Mouse (Mus musculus): Measurements from ENCODE around the gene Ywhag. TPM values are rescaled to one million over a fixed set of nuclear protein-coding genes. Genes with fewer than 3 reads are reported as not detected.

The Ywhag gene
- total and polyA plus RNA-seq, 2 experiments from 2014 or later: 286 to 867 TPM

DNA sequence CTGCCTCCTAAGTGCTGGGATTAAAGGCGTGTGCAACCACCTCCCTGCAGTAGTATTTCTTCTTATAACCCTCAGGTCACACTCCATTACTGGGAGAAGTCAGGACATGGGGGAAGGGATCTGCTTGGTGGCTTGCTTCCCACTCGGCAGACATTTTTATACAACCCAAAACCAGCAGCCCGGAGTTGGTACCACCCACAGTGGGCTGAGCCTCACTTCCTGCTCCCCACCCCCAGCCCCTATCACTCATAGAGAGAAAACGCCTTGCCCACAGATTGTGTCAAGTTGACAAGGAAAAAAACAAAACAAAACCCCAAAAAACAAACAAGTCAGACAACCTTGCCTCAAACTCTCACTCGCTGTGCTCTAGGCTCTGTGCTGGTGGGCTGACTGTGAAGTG lies 21.2 kb downstream of the Ywhag start:
- Histone ChIP-seq H3K27ac (ENCODE audit: low read depth, low read length) (no peak overlapping the region), H3K4me3 (ENCODE audit: low read depth, low read length) (no peak overlapping the region), H3K9ac (no peak overlapping the region), H3K36me3 (ENCODE audit: insufficient read depth) (peaks cover 55% of the 10 kb centered on the region), H3K4me1 (ENCODE audit: insufficient read depth) (no peaks in the 10 kb centered on the region), H3K27me3 (ENCODE audit: insufficient read depth, low read length) (no peaks in the 10 kb centered on the region), H3K9me3 (ENCODE audit: low read length) (no peaks in the 10 kb centered on the region), H3K4me2 (ENCODE audit: low read depth) (no peak overlapping the region)
- DNase-seq (no peak), ATAC-seq (no peak)
- WGBS: 83% methylated on average over 5 of the region's 5 CpGs
- no peak for TF ChIP-seq CTCF (IDR thresholded peaks at IDR 0.05; ENCODE audit: low read depth)

GRCm38 (mm10) chr5:135911633-135912220 lies 22.7 kb downstream of the Ywhag start:
- 92% methylated on average over 11 of the region's 11 CpGs for WGBS
- H3K36me3 ChIP-seq (ENCODE audit: insufficient read depth): peaks cover 48% of the 10 kb centered on the region
- no peak overlapping the region for H3K9ac ChIP-seq
- no peaks in the 10 kb centered on the region for H3K9me3 ChIP-seq (ENCODE audit: low read length)
- no peaks in the 10 kb centered on the region for H3K4me1 ChIP-seq (ENCODE audit: insufficient read depth)
- no peak for TF ChIP-seq CTCF (IDR thresholded peaks at IDR 0.05; ENCODE audit: low read depth)
- no peak overlapping the region for H3K4me3 ChIP-seq (ENCODE audit: low read depth, low read length)
- DNase-seq (no peak), ATAC-seq (no peak)
- H3K4me2 ChIP-seq (ENCODE audit: low read depth): no peak overlapping the region
- no peak overlapping the region for H3K27ac ChIP-seq (ENCODE audit: low read depth, low read length)
- no peaks in the 10 kb centered on the region for H3K27me3 ChIP-seq (ENCODE audit: insufficient read depth, low read length)

GRCm38 (mm10) chr5:135910813-135911212 lies 23.6 kb downstream of the Ywhag start:
- Histone ChIP-seq H3K9ac (no peak overlapping the region), H3K4me2 (ENCODE audit: low read depth) (no peak overlapping the region), H3K27ac (ENCODE audit: low read depth, low read length) (no peak overlapping the region), H3K4me3 (ENCODE audit: low read depth, low read length) (no peak overlapping the region), H3K4me1 (ENCODE audit: insufficient read depth) (no peaks in the 10 kb centered on the region), H3K27me3 (ENCODE audit: insufficient read depth, low read length) (no peaks in the 10 kb centered on the region), H3K9me3 (ENCODE audit: low read length) (no peaks in the 10 kb centered on the region), H3K36me3 (ENCODE audit: insufficient read depth) (peaks cover 44% of the 10 kb centered on the region)
- ATAC-seq (no peak), DNase-seq (no peak)
- 92% methylated on average over 25 of the region's 25 CpGs for WGBS
- no peak for TF ChIP-seq CTCF (IDR thresholded peaks at IDR 0.05; ENCODE audit: low read depth)

DNA sequence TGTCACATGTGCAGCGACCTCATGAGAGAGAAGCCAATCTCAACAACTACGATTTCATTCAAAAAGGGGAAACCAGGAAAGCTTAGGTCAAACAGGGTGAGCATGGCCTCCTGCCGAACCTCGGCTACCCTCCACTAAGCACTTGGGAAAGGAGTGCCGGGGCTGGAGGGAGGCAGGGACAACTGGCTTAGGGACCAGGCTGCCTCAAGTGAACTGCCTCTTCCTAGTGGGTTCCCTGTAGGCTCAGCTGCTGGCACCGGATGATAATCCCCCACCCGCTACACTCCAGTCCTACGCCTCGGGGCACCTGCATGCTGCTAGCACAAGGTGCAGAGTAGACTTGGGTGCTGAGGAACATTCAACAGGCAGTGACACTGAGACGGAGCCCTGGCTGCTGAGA lies 24.8 kb downstream of the Ywhag start:
- Histone ChIP-seq H3K36me3 (ENCODE audit: insufficient read depth) (peaks cover 40% of the 10 kb centered on the region), H3K27ac (ENCODE audit: low read depth, low read length) (no peak overlapping the region), H3K4me2 (ENCODE audit: low read depth) (no peak overlapping the region), H3K4me3 (ENCODE audit: low read depth, low read length) (no peak overlapping the region), H3K9ac (no peak overlapping the region), H3K9me3 (ENCODE audit: low read length) (no peaks in the 10 kb centered on the region), H3K27me3 (ENCODE audit: insufficient read depth, low read length) (no peaks in the 10 kb centered on the region), H3K4me1 (ENCODE audit: insufficient read depth) (no peaks in the 10 kb centered on the region)
- WGBS: 86% methylated on average over 10 of the region's 10 CpGs
- ATAC-seq: no peak
- no peak for DNase-seq
- TF ChIP-seq CTCF (IDR thresholded peaks at IDR 0.05; ENCODE audit: low read depth): no peak

GRCm38 (mm10) chr5:135908989-135909388 lies 25.4 kb downstream of the Ywhag start:
- Histone ChIP-seq H3K36me3 (ENCODE audit: insufficient read depth) (peaks cover 40% of the 10 kb centered on the region), H3K27me3 (ENCODE audit: insufficient read depth, low read length) (no peaks in the 10 kb centered on the region), H3K4me1 (ENCODE audit: insufficient read depth) (0 out of 2 replicates have a peak, but pooled peaks cover under 1% of the 10 kb centered on the region), H3K27ac (ENCODE audit: low read depth, low read length) (no peak overlapping the region), H3K4me3 (ENCODE audit: low read depth, low read length) (no peak overlapping the region), H3K9ac (no peak overlapping the region), H3K4me2 (ENCODE audit: low read depth) (no peak overlapping the region), H3K9me3 (ENCODE audit: low read length) (no peaks in the 10 kb centered on the region)
- ATAC-seq (no peak), DNase-seq (no peak)
- TF ChIP-seq CTCF (IDR thresholded peaks at IDR 0.05; ENCODE audit: low read depth): no peak
- 92% methylated on average over 16 of the region's 16 CpGs for WGBS

- H3K27me3 ChIP-seq (ENCODE audit: insufficient read depth, low read length): no peaks in the 10 kb centered on the region
- ATAC-seq: no peak
- no peak overlapping the region for H3K9ac ChIP-seq
- no peak overlapping the region for H3K4me2 ChIP-seq (ENCODE audit: low read depth)
- H3K4me3 ChIP-seq (ENCODE audit: low read depth, low read length): no peak overlapping the region
- no peak for TF ChIP-seq CTCF (IDR thresholded peaks at IDR 0.05; ENCODE audit: low read depth)
- H3K9me3 ChIP-seq (ENCODE audit: low read length): no peaks in the 10 kb centered on the region
- no peak for DNase-seq
- no peak overlapping the region for H3K27ac ChIP-seq (ENCODE audit: low read depth, low read length)
- peaks cover 40% of the 10 kb centered on the region for H3K36me3 ChIP-seq (ENCODE audit: insufficient read depth)
- 40% methylated on average over 12 of the region's 12 CpGs for WGBS
- 0 out of 2 replicates have a peak, but pooled peaks cover 8% of the 10 kb centered on the region for H3K4me1 ChIP-seq (ENCODE audit: insufficient read depth)
Observed at GRCm38 (mm10) chr5:135908185-135908584, 26.2 kb downstream of the Ywhag start.

DNA sequence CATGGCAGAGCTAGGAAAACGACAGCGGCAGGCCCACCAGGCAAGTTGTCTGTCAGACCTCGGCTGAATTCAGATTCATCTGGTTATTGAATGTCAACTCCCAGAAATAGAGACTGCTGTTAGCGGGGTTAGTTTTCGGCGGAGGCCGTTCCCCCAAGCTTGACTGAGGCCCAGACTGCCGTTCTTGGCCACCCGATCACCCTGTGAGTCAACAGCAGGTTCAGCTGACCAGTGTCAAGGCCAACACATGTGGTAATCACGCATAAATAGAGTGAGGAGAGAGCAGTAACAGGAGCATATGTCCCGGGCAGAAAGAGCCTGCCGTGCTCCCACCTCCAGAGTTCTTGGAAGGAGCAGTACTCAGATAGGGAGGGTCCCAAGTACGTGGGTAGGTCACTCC lies 27.2 kb downstream of the Ywhag start:
- Histone ChIP-seq H3K27ac (ENCODE audit: low read depth, low read length) (no peak overlapping the region), H3K27me3 (ENCODE audit: insufficient read depth, low read length) (no peaks in the 10 kb centered on the region), H3K4me2 (ENCODE audit: low read depth) (no peak overlapping the region), H3K4me1 (ENCODE audit: insufficient read depth) (0 out of 2 replicates have a peak, but pooled peaks cover 11% of the 10 kb centered on the region), H3K36me3 (ENCODE audit: insufficient read depth) (peaks cover 37% of the 10 kb centered on the region), H3K4me3 (ENCODE audit: low read depth, low read length) (no peak overlapping the region), H3K9ac (no peak overlapping the region), H3K9me3 (ENCODE audit: low read length) (no peaks in the 10 kb centered on the region)
- no peak for ATAC-seq
- no peak for DNase-seq
- 79% methylated on average over 13 of the region's 13 CpGs for WGBS
- no peak for TF ChIP-seq CTCF (IDR thresholded peaks at IDR 0.05; ENCODE audit: low read depth)
